Mouse (Mus musculus): ENCODE data around the gene Mipep. TPM values are rescaled to one million over a fixed set of nuclear protein-coding genes. Genes with fewer than 3 reads are reported as not detected.

The Mipep gene
- polyA plus RNA-seq, 1 experiment: 109 TPM

GRCm38 (mm10) chr14:60747154-60747870 is 37.1 kb upstream of the Mipep start:
- Histone ChIP-seq H3K4me3 (ENCODE audit: control insufficient read depth, low read depth, low read length) (no peak overlapping the region), H3K36me3 (ENCODE audit: control insufficient read depth, insufficient read depth, low read length) (no peaks in the 10 kb centered on the region), H3K4me1 (ENCODE audit: control insufficient read depth, insufficient read depth, low read length) (peaks cover 2% of the 10 kb centered on the region), H3K27me3 (ENCODE audit: control insufficient read depth, insufficient read depth, low read length) (no peaks in the 10 kb centered on the region), H3K27ac (ENCODE audit: control insufficient read depth, insufficient read depth, low read depth, low read length) (no peak overlapping the region)
- no peak for TF ChIP-seq CTCF (IDR thresholded peaks at IDR 0.05; ENCODE audit: control insufficient read depth, insufficient read depth, insufficient replicate concordance, low read depth, low read length)
- no peak for TF ChIP-seq POLR2A (IDR thresholded peaks at IDR 0.05; ENCODE audit: control insufficient read depth, low read depth, low read length)

- Histone ChIP-seq H3K4me1 (ENCODE audit: control insufficient read depth, insufficient read depth, low read length) (no peaks in the 10 kb centered on the region; the same call in none of the 2 replicates), H3K27me3 (ENCODE audit: control insufficient read depth, insufficient read depth, low read length) (no peaks in the 10 kb centered on the region), H3K36me3 (ENCODE audit: control insufficient read depth, insufficient read depth, low read length) (no peaks in the 10 kb centered on the region), H3K4me3 (ENCODE audit: control insufficient read depth, low read depth, low read length) (no peak overlapping the region), H3K27ac (ENCODE audit: control insufficient read depth, insufficient read depth, low read depth, low read length) (no peak overlapping the region)
- TF ChIP-seq POLR2A (IDR thresholded peaks at IDR 0.05; ENCODE audit: control insufficient read depth, low read depth, low read length): no peak
- no peak for TF ChIP-seq CTCF (IDR thresholded peaks at IDR 0.05; ENCODE audit: control insufficient read depth, insufficient read depth, insufficient replicate concordance, low read depth, low read length)
These were observed 34.5 kb upstream of the Mipep start for GRCm38 (mm10) chr14:60749880-60750279.

GRCm38 (mm10) chr14:60751581-60751980 is 32.8 kb upstream of the Mipep start:
- Histone ChIP-seq H3K27me3 (ENCODE audit: control insufficient read depth, insufficient read depth, low read length) (no peaks in the 10 kb centered on the region), H3K4me1 (ENCODE audit: control insufficient read depth, insufficient read depth, low read length) (no peaks in the 10 kb centered on the region; the same call in none of the 2 replicates), H3K27ac (ENCODE audit: control insufficient read depth, insufficient read depth, low read depth, low read length) (no peak overlapping the region), H3K4me3 (ENCODE audit: control insufficient read depth, low read depth, low read length) (no peak overlapping the region), H3K36me3 (ENCODE audit: control insufficient read depth, insufficient read depth, low read length) (no peaks in the 10 kb centered on the region)
- TF ChIP-seq CTCF (IDR thresholded peaks at IDR 0.05; ENCODE audit: control insufficient read depth, insufficient read depth, insufficient replicate concordance, low read depth, low read length) (no peak), POLR2A (IDR thresholded peaks at IDR 0.05; ENCODE audit: control insufficient read depth, low read depth, low read length) (no peak)

GRCm38 (mm10) chr14:60752892-60753800 is 31.2 kb upstream of the Mipep start:
- Histone ChIP-seq H3K36me3 (ENCODE audit: control insufficient read depth, insufficient read depth, low read length) (no peaks in the 10 kb centered on the region), H3K4me3 (ENCODE audit: control insufficient read depth, low read depth, low read length) (no peak overlapping the region), H3K4me1 (ENCODE audit: control insufficient read depth, insufficient read depth, low read length) (no peaks in the 10 kb centered on the region; the same call in none of the 2 replicates), H3K27ac (ENCODE audit: control insufficient read depth, insufficient read depth, low read depth, low read length) (no peak overlapping the region), H3K27me3 (ENCODE audit: control insufficient read depth, insufficient read depth, low read length) (no peaks in the 10 kb centered on the region)
- TF ChIP-seq CTCF (IDR thresholded peaks at IDR 0.05; ENCODE audit: control insufficient read depth, insufficient read depth, insufficient replicate concordance, low read depth, low read length) (no peak), POLR2A (IDR thresholded peaks at IDR 0.05; ENCODE audit: control insufficient read depth, low read depth, low read length) (no peak)

- Histone ChIP-seq H3K4me3 (ENCODE audit: control insufficient read depth, low read depth, low read length) (no peak overlapping the region), H3K36me3 (ENCODE audit: control insufficient read depth, insufficient read depth, low read length) (no peaks in the 10 kb centered on the region), H3K27me3 (ENCODE audit: control insufficient read depth, insufficient read depth, low read length) (no peaks in the 10 kb centered on the region), H3K4me1 (ENCODE audit: control insufficient read depth, insufficient read depth, low read length) (no peaks in the 10 kb centered on the region; the same call in none of the 2 replicates), H3K27ac (ENCODE audit: control insufficient read depth, insufficient read depth, low read depth, low read length) (no peak overlapping the region)
- TF ChIP-seq POLR2A (IDR thresholded peaks at IDR 0.05; ENCODE audit: control insufficient read depth, low read depth, low read length) (no peak), CTCF (IDR thresholded peaks at IDR 0.05; ENCODE audit: control insufficient read depth, insufficient read depth, insufficient replicate concordance, low read depth, low read length) (no peak)
These were observed 30.6 kb upstream of the Mipep start for GRCm38 (mm10) chr14:60753801-60754126.

- Histone ChIP-seq H3K36me3 (ENCODE audit: control insufficient read depth, insufficient read depth, low read length) (no peaks in the 10 kb centered on the region), H3K27me3 (ENCODE audit: control insufficient read depth, insufficient read depth, low read length) (no peaks in the 10 kb centered on the region), H3K27ac (ENCODE audit: control insufficient read depth, insufficient read depth, low read depth, low read length) (no peak overlapping the region), H3K4me1 (ENCODE audit: control insufficient read depth, insufficient read depth, low read length) (no peaks in the 10 kb centered on the region; the same call in none of the 2 replicates), H3K4me3 (ENCODE audit: control insufficient read depth, low read depth, low read length) (no peak overlapping the region)
- TF ChIP-seq CTCF (IDR thresholded peaks at IDR 0.05; ENCODE audit: control insufficient read depth, insufficient read depth, insufficient replicate concordance, low read depth, low read length) (no peak), POLR2A (IDR thresholded peaks at IDR 0.05; ENCODE audit: control insufficient read depth, low read depth, low read length) (no peak)
These were observed 29.7 kb upstream of the Mipep start for GRCm38 (mm10) chr14:60754656-60755055.

- H3K27me3 ChIP-seq (ENCODE audit: control insufficient read depth, insufficient read depth, low read length): no peaks in the 10 kb centered on the region
- no peaks in the 10 kb centered on the region for H3K4me1 ChIP-seq (ENCODE audit: control insufficient read depth, insufficient read depth, low read length)
- TF ChIP-seq CTCF (IDR thresholded peaks at IDR 0.05; ENCODE audit: control insufficient read depth, insufficient read depth, insufficient replicate concordance, low read depth, low read length) (no peak), POLR2A (IDR thresholded peaks at IDR 0.05; ENCODE audit: control insufficient read depth, low read depth, low read length) (no peak)
- H3K4me3 ChIP-seq (ENCODE audit: control insufficient read depth, low read depth, low read length): no peak overlapping the region
- H3K36me3 ChIP-seq (ENCODE audit: control insufficient read depth, insufficient read depth, low read length): no peaks in the 10 kb centered on the region
- H3K27ac ChIP-seq (ENCODE audit: control insufficient read depth, insufficient read depth, low read depth, low read length): no peak overlapping the region
These were observed 28.1 kb upstream of the Mipep start for GRCm38 (mm10) chr14:60756271-60756670.

Data from testis, adult 2 months (tissue).